Comparison of ENCODE assay signal across 12 mouse cellular contexts in genomic region chr16:6086200-6086599, GRCm38 (mm10).
DNase-seq lines count a peak whose midpoint lies in the region; ATAC-seq and TF ChIP-seq lines count a peak whose summit lies in the region.
"Had no signal": no experiment of that assay in that cellular context is flagged by ENCODE, and none has a peak within 500 bp of the region (broad histone marks: within the 10 kb centered on the region; RNA-seq: fewer than 3 reads in every experiment).

No protein-coding gene starts in this region.

- H3K27me3 ChIP-seq in heart, embryonic 12.5 days (replicated peaks) = no peaks in the 10 kb centered on the region
- H3K27me3 ChIP-seq in midbrain, embryonic 11.5 days (ENCODE audit: control insufficient read depth, insufficient read depth, low read length) = no peaks in the 10 kb centered on the region
- H3K27me3 ChIP-seq: limb, embryonic 12.5 days; neural tube, embryonic 12.5 days had no signal

- no peak for TF ChIP-seq CTCF in lung, adult 2 months (IDR thresholded peaks at IDR 0.05; ENCODE audit: insufficient read depth, low read length)

- H3K27ac ChIP-seq in heart, embryonic 12.5 days (ENCODE audit: poor library complexity, severe bottlenecking) = peak overlapping the region; percentile 94
- H3K27ac ChIP-seq in midbrain, embryonic 11.5 days (ENCODE audit: low read depth, low read length) = no peak overlapping the region
- H3K27ac ChIP-seq: limb, embryonic 12.5 days; neural tube, embryonic 12.5 days had no signal

- H3K9me3 ChIP-seq in heart, embryonic 12.5 days (replicated peaks) = no peaks in the 10 kb centered on the region
- H3K9me3 ChIP-seq in midbrain, embryonic 11.5 days (ENCODE audit: control insufficient read depth, low read length) = no peaks in the 10 kb centered on the region
- H3K9me3 ChIP-seq: limb, embryonic 12.5 days; neural tube, embryonic 12.5 days had no signal

- H3K4me3 ChIP-seq in lung, adult 2 months (replicated peaks; ENCODE audit: extremely low read depth, low read depth, low read length) = no peak overlapping the region
- no peak overlapping the region for H3K4me3 ChIP-seq in heart, embryonic 12.5 days
- H3K4me3 ChIP-seq in midbrain, embryonic 11.5 days (ENCODE audit: low read depth, low read length) = no peak overlapping the region
- H3K4me3 ChIP-seq: limb, embryonic 12.5 days; neural tube, embryonic 12.5 days had no signal

- H3K4me1 ChIP-seq in lung, adult 2 months (ENCODE audit: control insufficient read depth, insufficient read depth, low read length) = no peaks in the 10 kb centered on the region
- peaks cover 14% of the 10 kb centered on the region for H3K4me1 ChIP-seq in heart, embryonic 12.5 days (replicated peaks)
- no peaks in the 10 kb centered on the region for H3K4me1 ChIP-seq in midbrain, embryonic 11.5 days (ENCODE audit: control insufficient read depth, insufficient read depth, low read length)

- peak overlapping the region; percentile 39 for H3K4me2 ChIP-seq in heart, embryonic 12.5 days
- no peak overlapping the region for H3K4me2 ChIP-seq in midbrain, embryonic 11.5 days
- H3K4me2 ChIP-seq: limb, embryonic 12.5 days; neural tube, embryonic 12.5 days had no signal

- 25% methylated on average over 3 of the region's 3 CpGs for WGBS in lung, adult 2 months
- WGBS in heart, embryonic 12.5 days = 9% methylated on average over 3 of the region's 3 CpGs
- 61% methylated on average over 3 of the region's 3 CpGs for WGBS in midbrain, embryonic 11.5 days

- peak overlapping the region; percentile 10; the same call in 1 of the 2 replicates for H3K9ac ChIP-seq in heart, embryonic 12.5 days
- no peak overlapping the region for H3K9ac ChIP-seq in midbrain, embryonic 11.5 days (ENCODE audit: low read length)
- H3K9ac ChIP-seq: limb, embryonic 12.5 days; neural tube, embryonic 12.5 days had no signal

- ATAC-seq in heart, embryonic 12.5 days (ENCODE audit: insufficient number of reproducible peaks, low FRiP score) = peak; percentile 88
- no peak for ATAC-seq in midbrain, embryonic 11.5 days (ENCODE audit: low FRiP score)
- ATAC-seq: activated CD4-positive, CD25-positive, alpha-beta regulatory T cell, adult 4 months had no signal

- no peak for TF ChIP-seq POLR2A in lung, adult 2 months (IDR thresholded peaks at IDR 0.05; ENCODE audit: borderline replicate concordance, extremely low read depth, low read depth, low read length)

- DNase-seq in embryo, embryonic 10 days (ENCODE audit: low spot score) = peak; percentile 14
- no peak for DNase-seq in embryo, embryonic 9.5 days (ENCODE audit: extremely low spot score)
- DNase-seq in lung, postnatal 10 days = peak; percentile 6
- DNase-seq in lung, adult 2 months = no peak
- no peak for DNase-seq in adrenal gland, adult (ENCODE audit: inconsistent age in 2 of 2, low spot score in 1 of 2)
- DNase-seq in midbrain, embryonic 11.5 days (ENCODE audit: low spot score, missing footprints) = no peak
- no peak for DNase-seq in thymus, adult 18-20 months
- DNase-seq: gastrocnemius, postnatal 14 days had no signal

- H3K36me3 ChIP-seq in heart, embryonic 12.5 days = no peaks in the 10 kb centered on the region
- H3K36me3 ChIP-seq in midbrain, embryonic 11.5 days (ENCODE audit: control insufficient read depth, insufficient read depth, low read length) = no peaks in the 10 kb centered on the region
- H3K36me3 ChIP-seq: limb, embryonic 12.5 days; neural tube, embryonic 12.5 days had no signal

Comparison
In these comparisons a context has a peak if more than half of its experiments do, and no peak if none do; other contexts are left out.
1. DNase-seq: peak in embryo, embryonic 10 days (single experiment) and lung, postnatal 10 days (single experiment); none in embryo, embryonic 9.5 days (single experiment), lung, adult 2 months (single experiment), adrenal gland, adult (0 of 2), midbrain, embryonic 11.5 days (single experiment) and thymus, adult 18-20 months (0 of 2).